Mouse (Mus musculus): ENCODE data around the gene Sfswap.
"Not testable (repeated sequence)": the region's sequence is repeated elsewhere in the genome, so short reads cannot be mapped to it uniquely, and the experiment has no call there.

Gene Sfswap

GRCm38 (mm10) chr5:129590915-129591314 is 89.9 kb downstream of the Sfswap start:
- DNase-seq, result no peak

GRCm38 (mm10) chr5:129594116-129595114 is 93.4 kb downstream of the Sfswap start:
- peak; percentile 84 for DNase-seq

GRCm38 (mm10) chr5:129602071-129602487 is 101.1 kb downstream of the Sfswap start:
- DNase-seq, result peak; percentile 26

- DNase-seq, result no peak
Observed at GRCm38 (mm10) chr5:129607476-129607875, 106.5 kb downstream of the Sfswap start.

- peak; percentile 58 for DNase-seq
Observed at GRCm38 (mm10) chr5:129611060-129611459, 110.0 kb downstream of the Sfswap start.

GRCm38 (mm10) chr5:129620600-129620999 is 119.6 kb downstream of the Sfswap start:
- not testable (repeated sequence) for DNase-seq
